Mouse (Mus musculus): ENCODE data around the gene A230050P20Rik. TPM values are rescaled to one million over a fixed set of nuclear protein-coding genes. Genes with fewer than 3 reads are reported as not detected.

The A230050P20Rik gene
- total and polyA plus RNA-seq, 3 experiments = 63.7 to 199 (median 190) TPM

DNA sequence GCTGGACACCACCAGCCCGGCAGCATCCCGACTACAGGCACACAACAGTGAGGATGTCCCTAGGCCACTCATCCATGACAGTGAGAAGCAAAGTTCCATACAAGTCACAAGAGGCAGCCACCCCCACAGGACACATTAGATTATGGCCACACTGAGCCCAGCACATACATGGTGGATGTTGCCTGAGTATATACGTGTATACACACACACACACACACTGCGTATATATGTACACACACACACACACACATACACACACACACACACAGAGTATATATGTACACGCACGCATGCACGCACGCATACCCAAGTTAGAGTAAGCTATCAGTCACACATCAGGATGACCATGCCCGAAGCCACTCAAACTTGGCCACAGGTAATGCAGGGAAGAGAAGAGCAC, 26.9 kb downstream of the A230050P20Rik start:
- H3K9me3 ChIP-seq (replicated peaks; ENCODE audit: insufficient read depth, low read length) = no peaks in the 10 kb centered on the region
- peaks cover 44% of the 10 kb centered on the region for H3K79me2 ChIP-seq (ENCODE audit: control insufficient read depth, insufficient read depth, low read length, poor library complexity)
- H3K4me3 ChIP-seq (ENCODE audit: control insufficient read depth in 1 of 2, insufficient read depth in 1 of 2, low read depth in 2 of 2, low read length in 2 of 2) = no peak overlapping the region
- DNase-seq (ENCODE audit: low read depth, low spot score) = no peak
- H3K27me3 ChIP-seq (ENCODE audit: control insufficient read depth in 1 of 2, insufficient read depth in 2 of 2, low read length in 2 of 2) = no peaks in the 10 kb centered on the region
- H3K4me1 ChIP-seq (ENCODE audit: control insufficient read depth in 1 of 2, insufficient read depth in 2 of 2, low read length in 2 of 2) = peaks cover 0 to 37% of the 10 kb centered on the region in 2 experiments; a peak in 3 of 4 replicates
- H3K36me3 ChIP-seq (ENCODE audit: control insufficient read depth in 1 of 2, insufficient read depth in 2 of 2, low read length in 2 of 2) = peaks cover 9 to 40% of the 10 kb centered on the region in 2 experiments
- H3K27ac ChIP-seq (ENCODE audit: control insufficient read depth, low read depth, low read length) = no peak overlapping the region
- no peak for TF ChIP-seq BHLHE40 (IDR thresholded peaks at IDR 0.05; ENCODE audit: borderline replicate concordance, low read depth, low read length)
- peak; percentile 98; the same call in 1 of the 2 replicates for TF ChIP-seq POLR2AphosphoS5 (IDR thresholded peaks at IDR 0.05; ENCODE audit: borderline replicate concordance, low read depth, low read length)
- no peak for TF ChIP-seq GABPA (IDR thresholded peaks at IDR 0.05; ENCODE audit: low read depth, low read length)
- no peak for TF ChIP-seq SIN3A (IDR thresholded peaks at IDR 0.05; ENCODE audit: low read length)
- no peak for TF ChIP-seq ZC3H11A (IDR thresholded peaks at IDR 0.05; ENCODE audit: low read depth, low read length)
- TF ChIP-seq EP300 (IDR thresholded peaks at IDR 0.05; ENCODE audit: low read depth in 1 of 2, low read length in 2 of 2) = no peak
- TF ChIP-seq CHD1 (IDR thresholded peaks at IDR 0.05; ENCODE audit: low read depth, low read length) = no peak
- no peak for TF ChIP-seq RCOR1 (IDR thresholded peaks at IDR 0.05; ENCODE audit: low read depth, low read length)
- H3K9ac ChIP-seq (ENCODE audit: control insufficient read depth, low read depth, low read length, poor library complexity, severe bottlenecking) = no peak overlapping the region

DNA sequence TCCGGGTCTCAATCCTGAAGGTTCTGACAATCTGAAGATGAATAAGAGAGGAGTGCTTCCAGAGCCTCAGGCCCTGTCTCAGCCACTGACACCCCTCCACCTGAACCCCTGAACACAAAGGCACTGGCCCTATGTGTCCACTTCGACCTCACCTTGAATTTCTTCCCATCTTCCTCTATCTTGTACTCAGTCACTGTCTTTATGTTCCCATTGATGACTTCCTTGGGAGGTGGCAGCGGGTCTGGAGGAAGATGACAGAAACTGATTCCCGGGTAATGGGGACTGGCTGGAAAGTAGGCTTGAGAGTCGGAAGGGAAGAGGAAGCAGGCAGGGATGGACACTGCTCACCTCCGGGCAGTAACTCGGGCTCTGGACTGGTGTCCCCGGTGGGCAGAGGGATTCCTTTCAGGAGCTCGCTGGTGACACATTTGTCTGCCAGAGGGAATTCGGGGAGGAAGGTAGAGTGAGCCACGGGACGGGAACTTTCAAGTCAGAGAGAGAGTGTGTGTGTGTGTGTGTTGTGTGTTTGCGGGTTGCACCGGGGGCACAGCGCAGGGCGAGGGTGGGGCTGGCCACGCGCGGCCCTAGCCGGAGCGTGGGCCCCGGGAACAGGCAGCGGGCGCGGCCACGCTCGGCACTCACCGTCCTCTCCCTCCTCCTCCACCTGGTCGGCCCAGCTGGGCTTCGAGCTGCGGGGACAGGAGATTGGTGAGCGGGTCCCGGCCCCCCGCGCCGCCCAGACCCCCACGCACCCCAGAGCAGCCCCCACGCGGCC, 29.5 kb downstream of the A230050P20Rik start:
- peaks cover 6 to 25% of the 10 kb centered on the region in 2 experiments for H3K4me1 ChIP-seq (ENCODE audit: control insufficient read depth in 1 of 2, insufficient read depth in 2 of 2, low read length in 2 of 2)

More for the DNA sequence above, 29.5 kb downstream of the A230050P20Rik start:
- Histone ChIP-seq H3K27me3 (ENCODE audit: control insufficient read depth in 1 of 2, insufficient read depth in 2 of 2, low read length in 2 of 2) (no peaks in the 10 kb centered on the region), H3K9me3 (replicated peaks; ENCODE audit: insufficient read depth, low read length) (no peaks in the 10 kb centered on the region), H3K4me3 (ENCODE audit: control insufficient read depth in 1 of 2, insufficient read depth in 1 of 2, low read depth in 2 of 2, low read length in 2 of 2) (peak overlapping the region; percentile 71 to 82), H3K27ac (ENCODE audit: control insufficient read depth, low read depth, low read length) (peak overlapping the region; percentile 32), H3K36me3 (ENCODE audit: control insufficient read depth in 1 of 2, insufficient read depth in 2 of 2, low read length in 2 of 2) (peaks cover 2 to 31% of the 10 kb centered on the region in 2 experiments), H3K9ac (ENCODE audit: control insufficient read depth, low read depth, low read length, poor library complexity, severe bottlenecking) (peak overlapping the region; percentile 81), H3K79me2 (ENCODE audit: control insufficient read depth, insufficient read depth, low read length, poor library complexity) (peaks cover 34% of the 10 kb centered on the region)
- TF ChIP-seq MXI1 (IDR thresholded peaks at IDR 0.05; ENCODE audit: low read depth, low read length) = no peak
- no peak for TF ChIP-seq CHD1 (IDR thresholded peaks at IDR 0.05; ENCODE audit: low read depth, low read length)
- TF ChIP-seq ETS1 (IDR thresholded peaks at IDR 0.05; ENCODE audit: low read depth, low read length) = no peak
- TF ChIP-seq ZKSCAN1 (IDR thresholded peaks at IDR 0.05; ENCODE audit: low read depth, low read length) = no peak
- TF ChIP-seq ELF1 (IDR thresholded peaks at IDR 0.05; ENCODE audit: low read depth, low read length) = no peak
- TF ChIP-seq POLR2AphosphoS5 (IDR thresholded peaks at IDR 0.05; ENCODE audit: borderline replicate concordance, low read depth, low read length) = no peak
- no peak for TF ChIP-seq USF1 (IDR thresholded peaks at IDR 0.05; ENCODE audit: low read depth, low read length)
- TF ChIP-seq ZC3H11A (IDR thresholded peaks at IDR 0.05; ENCODE audit: low read depth, low read length) = no peak
- TF ChIP-seq MAX (IDR thresholded peaks at IDR 0.05; ENCODE audit: low read length) = no peak
- TF ChIP-seq USF2 (IDR thresholded peaks at IDR 0.05; ENCODE audit: borderline replicate concordance in 1 of 2, insufficient read depth in 1 of 2, low read depth in 1 of 2, low read length in 2 of 2) = no peak
- TF ChIP-seq MAZ (IDR thresholded peaks at IDR 0.05; ENCODE audit: low read depth, low read length) = no peak
- no peak for TF ChIP-seq EP300 (IDR thresholded peaks at IDR 0.05; ENCODE audit: low read depth in 1 of 2, low read length in 2 of 2)
- no peak for TF ChIP-seq SMC3 (IDR thresholded peaks at IDR 0.05; ENCODE audit: low read depth, low read length)
- TF ChIP-seq KAT2A (conservative IDR thresholded peaks at IDR 0.05; ENCODE audit: low read depth, low read length) = no peak
- TF ChIP-seq TAL1 (IDR thresholded peaks at IDR 0.05; ENCODE audit: low read length) = no peak
- no peak for TF ChIP-seq HCFC1 (IDR thresholded peaks at IDR 0.05; ENCODE audit: low read depth, low read length)
- no peak for TF ChIP-seq NRF1 (IDR thresholded peaks at IDR 0.05; ENCODE audit: insufficient read depth, low read depth, low read length, poor library complexity, severe bottlenecking)
- DNase-seq (ENCODE audit: low read depth, low spot score) = peak; percentile 72
